Mouse (Mus musculus) ovary, postnatal 10 days (tissue): ENCODE results near the gene Klhl36.

ENCODE experiments used
- DNase-seq: peaks from one replicate; pipeline ENCODE4 v3.0.0; 2022; ENCODE audit warnings: low spot score

Gene Klhl36

GRCm38 (mm10) chr8:119885612-119886011 lies 23.5 kb downstream of the Klhl36 start:
- DNase-seq = no peak

DNA sequence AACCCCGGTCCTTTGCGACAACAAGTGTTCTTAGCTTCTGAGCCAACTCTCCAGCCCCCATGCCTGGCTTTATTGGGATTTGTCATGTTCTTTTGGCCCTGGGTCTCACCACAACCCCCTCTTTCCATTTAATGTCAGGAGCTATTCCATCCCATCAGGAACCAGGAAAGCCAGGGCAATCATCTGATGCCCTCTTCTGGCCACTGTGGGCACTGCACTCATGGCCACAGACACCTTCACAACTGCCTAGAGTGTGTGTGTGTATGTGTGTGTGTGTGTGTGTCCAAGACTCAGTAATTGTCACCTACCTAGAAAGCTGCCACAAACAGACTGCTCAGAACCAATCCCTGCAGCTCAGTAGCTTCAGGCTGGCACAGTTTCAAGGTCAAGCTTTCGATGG lies 25.1 kb downstream of the Klhl36 start:
- DNase-seq = no peak

DNA sequence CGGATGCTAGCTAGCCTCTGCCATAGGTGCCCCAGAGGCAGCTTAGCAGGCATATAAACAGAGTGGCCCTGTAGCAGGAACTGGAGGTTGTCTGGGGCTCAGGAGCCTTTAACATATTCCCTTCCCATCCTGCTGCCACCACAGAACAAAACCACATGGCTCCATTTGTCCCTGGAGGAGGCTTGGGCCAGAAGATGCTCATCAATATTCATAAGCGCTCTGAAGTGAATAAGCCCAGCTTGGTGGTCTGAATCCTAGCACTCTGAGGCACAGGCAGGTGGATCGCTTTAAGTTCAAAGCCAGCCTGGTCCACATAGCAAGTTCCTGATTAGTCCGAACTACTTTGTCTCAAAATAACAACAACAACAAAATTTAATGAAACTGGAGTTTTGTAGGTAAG lies 25.9 kb downstream of the Klhl36 start:
- DNase-seq = no peak

DNA sequence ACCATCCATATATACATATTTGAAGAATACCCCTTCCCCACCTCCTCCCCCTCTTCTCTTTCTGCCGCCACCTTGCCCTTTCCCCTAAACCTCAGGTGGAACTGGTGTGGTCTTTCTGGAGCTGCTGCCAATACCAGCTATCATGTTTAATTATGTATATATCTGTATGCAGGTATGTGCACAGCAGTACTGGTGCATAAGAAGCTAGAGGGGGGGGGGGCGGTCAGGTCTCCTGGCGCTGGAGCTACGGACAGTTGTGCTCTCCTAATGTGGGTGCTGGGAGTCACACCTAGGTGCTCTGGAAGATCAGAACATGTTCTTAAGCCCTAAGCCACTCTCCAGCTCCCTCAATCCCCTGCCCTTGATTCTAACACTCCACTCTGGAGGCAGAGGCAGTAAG lies 35.0 kb downstream of the Klhl36 start:
- DNase-seq = no peak

- DNase-seq = no peak
Measured at GRCm38 (mm10) chr8:119897933-119898332, 35.9 kb downstream of the Klhl36 start.

GRCm38 (mm10) chr8:119901349-119901748 lies 39.3 kb downstream of the Klhl36 start:
- no peak for DNase-seq

GRCm38 (mm10) chr8:119901952-119902351 lies 39.9 kb downstream of the Klhl36 start:
- DNase-seq = no peak

DNA sequence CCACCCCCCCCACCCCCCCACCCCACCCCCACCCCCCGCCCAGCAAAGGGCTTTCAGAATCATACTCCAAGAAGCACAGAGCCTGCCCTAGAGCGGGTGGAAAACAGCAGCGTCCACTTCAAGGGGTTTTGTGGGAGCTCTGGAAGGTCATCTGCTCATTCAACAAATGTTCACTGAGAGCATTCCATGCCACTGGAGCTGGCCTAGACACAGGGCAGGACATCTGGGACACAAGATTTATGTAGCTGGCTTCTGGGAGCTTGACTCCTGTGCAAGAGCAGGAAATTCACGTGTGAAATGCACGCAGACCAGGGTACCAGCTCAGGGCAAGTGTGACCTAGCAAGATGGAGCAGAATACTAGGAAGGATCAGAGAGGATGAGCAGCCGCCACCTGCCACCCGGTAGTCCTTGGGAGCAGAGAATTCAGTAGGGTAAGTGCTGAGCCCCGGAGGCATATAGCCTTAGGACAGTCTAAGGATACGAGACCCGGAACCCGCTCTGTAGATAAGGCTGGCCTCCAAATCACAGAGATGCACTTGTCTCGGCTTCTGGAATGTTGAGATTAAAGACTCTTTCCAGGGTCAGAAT lies 42.4 kb downstream of the Klhl36 start:
- DNase-seq = no peak

GRCm38 (mm10) chr8:119909944-119910546 lies 48.0 kb downstream of the Klhl36 start, which contains the start of gene Usp10:
Usp10 (plus strand) TSS chr8:119910360.
- no peak for DNase-seq

- DNase-seq = peak; percentile 93
Measured at GRCm38 (mm10) chr8:119910547-119911257, 48.6 kb downstream of the Klhl36 start, which contains the start of gene Gm20388. Gm20388 (plus strand) TSS chr8:119910841.

DNA sequence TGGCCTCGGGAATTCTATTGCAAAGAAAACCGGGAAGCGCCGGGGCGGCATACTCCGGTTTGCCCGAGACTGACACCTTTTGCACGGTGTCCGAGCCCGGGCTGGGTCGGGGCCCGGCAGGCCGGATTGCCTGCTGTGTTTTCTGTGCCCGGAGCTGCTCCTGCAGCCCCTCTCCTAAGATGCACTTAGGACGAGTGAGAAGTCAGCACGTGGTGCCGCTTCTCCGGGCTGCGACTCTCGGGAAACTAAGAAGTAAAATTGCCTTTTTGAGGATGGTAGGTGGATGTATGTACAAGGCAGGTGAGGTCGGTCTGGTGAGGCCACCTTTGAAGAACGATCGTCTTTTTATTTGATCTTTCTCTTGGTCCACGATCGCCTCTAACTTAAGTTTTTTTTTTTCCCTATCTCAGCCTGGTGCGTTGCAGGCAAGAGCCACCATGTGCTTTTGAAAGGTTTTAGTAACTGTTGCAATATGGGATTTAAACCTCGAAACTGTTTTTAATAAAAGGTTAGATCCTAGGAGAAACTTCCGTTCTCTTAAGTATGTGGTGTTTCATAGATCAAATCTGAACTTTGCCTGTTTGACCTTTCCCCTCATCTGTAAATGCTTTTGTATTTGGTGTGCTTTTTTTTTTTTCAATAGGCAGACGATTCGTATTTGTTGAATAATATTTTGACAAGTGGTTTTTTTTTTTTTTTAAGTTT lies 49.3 kb downstream of the Klhl36 start:
- no peak for DNase-seq

- DNase-seq = no peak
Measured at GRCm38 (mm10) chr8:119912643-119913042, 50.6 kb downstream of the Klhl36 start.

GRCm38 (mm10) chr8:119913181-119913580 lies 51.1 kb downstream of the Klhl36 start:
- no peak for DNase-seq

DNA sequence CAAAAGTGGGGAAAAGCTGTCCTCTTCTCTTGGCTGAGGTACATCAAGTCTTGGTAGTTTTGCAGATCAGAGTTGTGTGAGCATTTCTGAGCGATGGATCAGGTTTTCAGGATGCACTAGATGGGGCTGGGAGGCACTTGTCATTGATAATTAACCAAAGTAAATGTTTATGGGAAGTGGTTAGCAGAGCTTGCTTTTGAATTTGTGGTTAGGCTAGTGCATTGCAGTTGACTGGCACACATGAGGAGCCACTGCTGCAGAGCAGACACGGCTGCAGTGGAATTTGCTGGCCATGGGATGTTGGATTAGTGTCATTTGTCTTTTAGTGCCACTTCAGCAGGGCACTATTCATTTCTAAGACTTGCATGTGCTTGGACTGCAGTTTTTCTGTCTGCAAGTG lies 52.1 kb downstream of the Klhl36 start:
- no peak for DNase-seq

GRCm38 (mm10) chr8:119915298-119915697 lies 53.2 kb downstream of the Klhl36 start:
- no peak for DNase-seq

DNA sequence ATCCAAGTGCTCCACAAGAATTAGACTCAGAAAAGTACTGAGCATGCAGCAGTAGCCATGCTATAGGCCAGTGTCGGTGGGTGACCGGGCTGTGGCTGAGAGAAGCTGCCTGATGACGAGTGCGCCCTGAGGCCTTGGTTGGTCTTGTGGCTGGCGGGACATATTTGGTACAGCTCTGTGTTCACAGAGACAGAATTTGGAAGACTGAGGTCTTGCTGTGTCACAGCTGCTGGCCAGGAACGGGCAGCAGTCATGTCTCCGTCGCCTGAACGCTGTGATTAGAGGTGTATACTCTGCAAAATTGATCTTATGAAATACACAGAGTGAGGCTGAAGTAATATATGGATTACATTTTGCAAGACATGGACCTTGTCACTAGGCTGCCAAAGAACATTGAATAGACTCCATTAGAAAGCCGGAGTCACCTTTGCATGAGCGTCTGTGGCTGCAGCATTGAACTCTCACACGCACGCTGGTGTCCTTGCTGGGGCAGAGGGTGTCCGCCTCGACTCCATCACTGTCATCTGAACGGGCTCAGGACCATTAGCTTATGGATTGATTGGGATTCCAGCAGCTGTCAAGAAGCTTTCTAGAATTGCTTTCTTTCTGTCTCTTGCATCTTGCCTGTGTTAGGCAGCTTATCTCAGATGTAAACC lies 54.3 kb downstream of the Klhl36 start:
- no peak for DNase-seq

GRCm38 (mm10) chr8:119917415-119917814 lies 55.3 kb downstream of the Klhl36 start:
- no peak for DNase-seq

DNA sequence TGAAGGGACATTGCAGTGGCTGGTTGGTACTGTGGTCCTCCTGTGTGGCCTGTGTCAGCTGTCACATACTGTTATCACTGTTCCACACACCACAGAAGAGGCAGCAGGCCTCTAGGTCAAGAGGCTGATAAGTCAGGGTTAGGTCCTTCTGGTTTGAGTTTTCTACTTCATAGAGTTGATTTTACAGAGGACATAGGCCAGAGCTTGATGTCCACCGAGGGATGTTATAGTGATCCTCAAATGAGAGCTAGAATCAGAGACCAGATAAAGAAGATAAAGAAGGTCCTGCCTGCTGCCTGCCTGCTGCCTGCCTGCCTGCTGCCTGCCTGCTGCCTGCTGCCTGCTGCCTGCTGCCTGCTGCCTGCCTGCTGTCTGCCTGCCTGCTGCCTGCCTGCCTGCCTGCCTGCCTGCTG lies 56.1 kb downstream of the Klhl36 start:
- DNase-seq = no peak

GRCm38 (mm10) chr8:119923259-119923658 lies 61.2 kb downstream of the Klhl36 start:
- DNase-seq = no peak

GRCm38 (mm10) chr8:119925428-119925827 lies 63.4 kb downstream of the Klhl36 start:
- DNase-seq = no peak

DNA sequence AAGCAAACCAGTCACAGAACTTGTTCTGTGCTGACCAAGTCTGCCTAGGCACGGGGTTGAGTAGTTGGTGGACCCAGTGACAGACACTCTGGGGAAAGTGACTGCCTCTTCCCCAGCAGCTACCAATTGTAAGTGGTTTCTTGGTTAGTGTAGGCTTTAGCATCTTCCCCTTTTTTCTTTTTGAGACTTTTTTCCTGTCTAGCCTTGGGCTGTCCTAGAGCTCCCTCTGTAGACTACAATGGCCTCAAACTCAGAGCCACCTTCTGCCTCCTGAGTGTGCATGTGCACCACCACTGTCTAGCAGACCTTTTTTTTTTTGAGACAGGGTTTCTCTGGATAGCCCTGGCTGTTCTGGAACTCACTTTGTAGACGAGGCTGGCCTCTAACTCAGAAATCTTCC lies 64.4 kb downstream of the Klhl36 start:
- DNase-seq = no peak
